In genomic region chr5:20956298-20956697, GRCm38 (mm10) we compare ENCODE assay signal across 10 mouse cellular contexts. TPM values are rescaled to one million over a fixed set of nuclear protein-coding genes. Genes with fewer than 3 reads are reported as not detected.
DNase-seq lines count a peak whose midpoint lies in the region; ATAC-seq and TF ChIP-seq lines count a peak whose summit lies in the region.
"Had no signal": no experiment of that assay in that cellular context is flagged by ENCODE, and none has a peak within 500 bp of the region (broad histone marks: within the 10 kb centered on the region; RNA-seq: fewer than 3 reads in every experiment).

Gene Rsbn1l (minus strand): TSS chr5:20956398.

- peaks cover 6% of the 10 kb centered on the region; the same call in 1 of the 2 replicates for H3K4me1 ChIP-seq in intestine, embryonic 16.5 days (ENCODE audit: control insufficient read depth, insufficient read depth, low read length)
- 0 out of 2 replicates have a peak, but pooled peaks cover 3% of the 10 kb centered on the region for H3K4me1 ChIP-seq in intestine, embryonic 15.5 days (replicated peaks)
- H3K4me1 ChIP-seq in liver, embryonic 15.5 days (replicated peaks) = peaks cover 42% of the 10 kb centered on the region
- H3K4me1 ChIP-seq in midbrain, postnatal 0 days (ENCODE audit: insufficient read depth, low read length) = no peaks in the 10 kb centered on the region

- H3K36me3 ChIP-seq in intestine, embryonic 16.5 days (ENCODE audit: control insufficient read depth, insufficient read depth, low read length) = 0 out of 2 replicates have a peak, but pooled peaks cover 4% of the 10 kb centered on the region
- H3K36me3 ChIP-seq in intestine, embryonic 15.5 days = no peaks in the 10 kb centered on the region
- H3K36me3 ChIP-seq in liver, embryonic 15.5 days (replicated peaks) = peaks cover 23% of the 10 kb centered on the region; the same call in 1 of the 2 replicates
- H3K36me3 ChIP-seq in midbrain, postnatal 0 days (ENCODE audit: insufficient read depth, low read length) = no peaks in the 10 kb centered on the region
- H3K36me3 ChIP-seq: midbrain, embryonic 12.5 days had no signal

- H3K27ac ChIP-seq in intestine, embryonic 16.5 days (ENCODE audit: low read length) = peak within 1 kb of the TSS; percentile 47; the same call in 1 of the 2 replicates
- H3K27ac ChIP-seq in intestine, embryonic 15.5 days = no peak within 1 kb of the TSS
- peak within 1 kb of the TSS; percentile 15; the same call in 1 of the 2 replicates for H3K27ac ChIP-seq in liver, embryonic 15.5 days (replicated peaks)
- H3K27ac ChIP-seq in midbrain, postnatal 0 days (ENCODE audit: low read depth, low read length) = no peak within 1 kb of the TSS
- H3K27ac ChIP-seq: midbrain, embryonic 12.5 days had no signal

- H3K27me3 ChIP-seq in intestine, embryonic 16.5 days (replicated peaks; ENCODE audit: control insufficient read depth, insufficient read depth, low read length) = no peaks in the 10 kb centered on the region
- H3K27me3 ChIP-seq in intestine, embryonic 15.5 days (replicated peaks) = no peaks in the 10 kb centered on the region
- no peaks in the 10 kb centered on the region for H3K27me3 ChIP-seq in liver, embryonic 15.5 days
- no peaks in the 10 kb centered on the region for H3K27me3 ChIP-seq in midbrain, postnatal 0 days (ENCODE audit: insufficient read depth, low read length)
- H3K27me3 ChIP-seq: midbrain, embryonic 12.5 days had no signal

- no peak within 1 kb of the TSS for H3K9ac ChIP-seq in intestine, embryonic 16.5 days (ENCODE audit: low read depth, low read length)
- no peak within 1 kb of the TSS for H3K9ac ChIP-seq in intestine, embryonic 15.5 days
- peak within 1 kb of the TSS; percentile 26 for H3K9ac ChIP-seq in liver, embryonic 15.5 days
- H3K9ac ChIP-seq in midbrain, postnatal 0 days (replicated peaks; ENCODE audit: low read length, poor library complexity, severe bottlenecking) = no peak within 1 kb of the TSS
- H3K9ac ChIP-seq: midbrain, embryonic 12.5 days had no signal

- H3K4me2 ChIP-seq in intestine, embryonic 16.5 days (ENCODE audit: low read depth, low read length) = no peak within 1 kb of the TSS
- H3K4me2 ChIP-seq in intestine, embryonic 15.5 days (replicated peaks) = no peak within 1 kb of the TSS
- peak within 1 kb of the TSS; percentile 48 for H3K4me2 ChIP-seq in liver, embryonic 15.5 days
- H3K4me2 ChIP-seq in midbrain, postnatal 0 days (ENCODE audit: low read depth, low read length, poor library complexity, severe bottlenecking) = no peak within 1 kb of the TSS
- H3K4me2 ChIP-seq: midbrain, embryonic 12.5 days had no signal

- WGBS in intestine, embryonic 16.5 days = 94% methylated on average over 3 of the region's 3 CpGs
- 94% methylated on average over 3 of the region's 3 CpGs for WGBS in intestine, embryonic 15.5 days
- 84% methylated on average over 3 of the region's 3 CpGs for WGBS in liver, embryonic 15.5 days (ENCODE audit: insufficient replicate concordance)
- 100% methylated on average over 3 of the region's 3 CpGs for WGBS in midbrain, postnatal 0 days

- no peak for DNase-seq in heart, postnatal 25 days (ENCODE audit: low spot score)
- no peak for DNase-seq in spleen, postnatal 4 days (ENCODE audit: low spot score in 2 of 2)
- DNase-seq in midbrain, postnatal 0 days (ENCODE audit: low spot score) = no peak
- DNase-seq in gastrocnemius, adult 18-20 months (ENCODE audit: low spot score) = no peak
- DNase-seq: kidney, adult 8-10 months had no signal

- intact Hi-C loops in heart, postnatal 25 days (cut with DNase I) = no loop called here

- H3K9me3 ChIP-seq in intestine, embryonic 16.5 days (ENCODE audit: control insufficient read depth, low read length) = no peaks in the 10 kb centered on the region
- H3K9me3 ChIP-seq in intestine, embryonic 15.5 days = no peaks in the 10 kb centered on the region
- no peaks in the 10 kb centered on the region for H3K9me3 ChIP-seq in liver, embryonic 15.5 days (replicated peaks)
- H3K9me3 ChIP-seq in midbrain, postnatal 0 days (ENCODE audit: low read length) = no peaks in the 10 kb centered on the region

- ATAC-seq in intestine, embryonic 16.5 days = no peak
- no peak for ATAC-seq in intestine, embryonic 15.5 days
- ATAC-seq in activated CD4-positive, CD25-positive, alpha-beta regulatory T cell, adult 4 months = no peak
- no peak for ATAC-seq in liver, embryonic 15.5 days (ENCODE audit: insufficient read depth)
- no peak for ATAC-seq in midbrain, postnatal 0 days (ENCODE audit: low FRiP score)

- TF ChIP-seq CTCF in midbrain, postnatal 0 days (IDR thresholded peaks at IDR 0.05) = no peak

- 0 out of 2 replicates have a peak within 1 kb of the TSS, but pooled peaks have one; percentile 8 for H3K4me3 ChIP-seq in intestine, embryonic 16.5 days (ENCODE audit: low read length)
- no peak within 1 kb of the TSS for H3K4me3 ChIP-seq in intestine, embryonic 15.5 days (replicated peaks)
- peak within 1 kb of the TSS; percentile 15 for H3K4me3 ChIP-seq in liver, embryonic 15.5 days (replicated peaks)
- H3K4me3 ChIP-seq in midbrain, postnatal 0 days (ENCODE audit: low read depth, low read length) = no peak within 1 kb of the TSS
- H3K4me3 ChIP-seq: midbrain, embryonic 12.5 days had no signal

RNA-seq across cellular contexts. Expression of gene Rsbn1l, which starts in this region (rescaled TPM):
- polyA plus RNA-seq in intestine, embryonic 16.5 days (2015; fragmentation: Nextera tagmentation; extraction: Ambion mirVana) = 3.0 and 3.2 TPM in 2 replicates
- polyA plus RNA-seq in intestine, embryonic 15.5 days (2015; fragmentation: Nextera tagmentation; extraction: Ambion mirVana) = 4.2 and 4.9 TPM in 2 replicates
- polyA plus RNA-seq in activated CD4-positive, CD25-positive, alpha-beta regulatory T cell, adult 4 months (2017; shearing (Covaris generic)) = 10 to 100 TPM; 27.9 to 38.5 TPM
- total RNA-seq in heart, postnatal 25 days (2021) = 10 to 100 TPM; 13.2 to 14.0 TPM
- polyA plus RNA-seq in liver, embryonic 15.5 days (2015; fragmentation: Nextera tagmentation; extraction: Ambion mirVana) = 3.7 TPM in 2 replicates
- total RNA-seq in midbrain, postnatal 0 days (2014; rRNA removed) = 5.2 and 7.3 TPM in 2 replicates
- polyA plus RNA-seq in midbrain, postnatal 0 days (2015; fragmentation: Nextera tagmentation; extraction: Ambion mirVana) = 2.7 and 3.8 TPM in 2 replicates
- 10 to 100 TPM in 1 of 2 experiments, 1 to 10 TPM in 1; 8.8 to 11.1 TPM for total RNA-seq in gastrocnemius, adult 18-20 months (2021)

Comparison
In these comparisons a context has a peak if more than half of its experiments do, and no peak if none do; other contexts are left out.
1. H3K27ac ChIP-seq: peak in intestine, embryonic 16.5 days (single experiment) and liver, embryonic 15.5 days (single experiment); none in intestine, embryonic 15.5 days (single experiment) and midbrain, postnatal 0 days (single experiment).
2. H3K4me3 ChIP-seq: peak in intestine, embryonic 16.5 days (single experiment) and liver, embryonic 15.5 days (single experiment); none in intestine, embryonic 15.5 days (single experiment) and midbrain, postnatal 0 days (single experiment).